Mouse (Mus musculus) T-helper 1 cell (primary cell): Measurements from ENCODE around the gene Vmn1r236.

ENCODE experiments used
- in situ Hi-C: fragments of 300-600 bp; cut with MboI, MseI; formaldehyde crosslinking; loops from one replicate; pipeline ENCODE4 v1.15.1; 2025; ENCODE audit warnings: high pct_unique_total_duplicates

The Vmn1r236 gene

GRCm38 (mm10) chr17:21282642-21283041 lies at the start of gene Vmn1r236:
Gene Vmn1r236 (plus strand): TSS chr17:21282942.
- in situ Hi-C loops, result no loop called here

- in situ Hi-C loops, result no loop called here
These were observed 26.6 kb upstream of the Vmn1r236 start, which contains the start of gene Vmn1r235 for GRCm38 (mm10) chr17:21256111-21256510. Gene Vmn1r235 (plus strand): TSS chr17:21256411.

- in situ Hi-C loops, result loop anchor here (10.0 kb wide), 2 partner anchors 113 to 143 kb away; partner anchors contain the start of gene Zfp677
These were observed 10.6 kb upstream of the Vmn1r236 start for GRCm38 (mm10) chr17:21272103-21272502.

- in situ Hi-C loops, result no loop called here
These were observed 1.7 kb downstream of the Vmn1r236 start for GRCm38 (mm10) chr17:21284395-21284794.

- in situ Hi-C loops, result no loop called here
These were observed 7.0 kb downstream of the Vmn1r236 start for GRCm38 (mm10) chr17:21289695-21290094.

GRCm38 (mm10) chr17:21311565-21311964 lies 28.8 kb downstream of the Vmn1r236 start, which contains the start of gene Vmn1r237:
Gene Vmn1r237 (plus strand): TSS chr17:21311865.
- in situ Hi-C loops, result no loop called here
